Mouse (Mus musculus): Measurements from ENCODE around the gene Il18.

The Il18 gene

DNA sequence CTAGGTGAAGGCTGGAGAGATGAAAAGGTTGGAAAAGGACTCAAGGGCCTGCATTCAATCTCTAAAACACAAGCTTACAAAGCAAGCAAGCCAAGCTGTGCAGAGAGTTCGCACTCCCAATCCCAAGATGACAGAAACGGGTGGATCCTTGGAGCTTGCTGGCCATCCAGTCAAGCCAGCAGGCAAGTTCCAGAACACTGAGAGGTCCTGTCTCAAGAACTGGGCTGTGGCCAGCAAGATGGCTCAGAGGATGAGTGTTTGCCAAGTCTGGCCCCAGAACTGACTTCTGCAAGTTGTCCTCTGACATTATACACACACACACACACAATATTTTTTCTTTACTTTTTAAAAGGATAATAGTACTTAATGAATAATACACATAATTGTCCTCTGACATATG, 13.3 kb downstream of the Il18 start:
- DNase-seq (ENCODE audit: low read depth, low spot score), result no peak
- H3K36me3 ChIP-seq (ENCODE audit: control insufficient read depth, insufficient read depth, low read length, poor library complexity, severe bottlenecking), result no peaks in the 10 kb centered on the region
- no peaks in the 10 kb centered on the region for H3K27me3 ChIP-seq (ENCODE audit: control insufficient read depth, insufficient read depth, low read length, poor library complexity, severe bottlenecking)

DNA sequence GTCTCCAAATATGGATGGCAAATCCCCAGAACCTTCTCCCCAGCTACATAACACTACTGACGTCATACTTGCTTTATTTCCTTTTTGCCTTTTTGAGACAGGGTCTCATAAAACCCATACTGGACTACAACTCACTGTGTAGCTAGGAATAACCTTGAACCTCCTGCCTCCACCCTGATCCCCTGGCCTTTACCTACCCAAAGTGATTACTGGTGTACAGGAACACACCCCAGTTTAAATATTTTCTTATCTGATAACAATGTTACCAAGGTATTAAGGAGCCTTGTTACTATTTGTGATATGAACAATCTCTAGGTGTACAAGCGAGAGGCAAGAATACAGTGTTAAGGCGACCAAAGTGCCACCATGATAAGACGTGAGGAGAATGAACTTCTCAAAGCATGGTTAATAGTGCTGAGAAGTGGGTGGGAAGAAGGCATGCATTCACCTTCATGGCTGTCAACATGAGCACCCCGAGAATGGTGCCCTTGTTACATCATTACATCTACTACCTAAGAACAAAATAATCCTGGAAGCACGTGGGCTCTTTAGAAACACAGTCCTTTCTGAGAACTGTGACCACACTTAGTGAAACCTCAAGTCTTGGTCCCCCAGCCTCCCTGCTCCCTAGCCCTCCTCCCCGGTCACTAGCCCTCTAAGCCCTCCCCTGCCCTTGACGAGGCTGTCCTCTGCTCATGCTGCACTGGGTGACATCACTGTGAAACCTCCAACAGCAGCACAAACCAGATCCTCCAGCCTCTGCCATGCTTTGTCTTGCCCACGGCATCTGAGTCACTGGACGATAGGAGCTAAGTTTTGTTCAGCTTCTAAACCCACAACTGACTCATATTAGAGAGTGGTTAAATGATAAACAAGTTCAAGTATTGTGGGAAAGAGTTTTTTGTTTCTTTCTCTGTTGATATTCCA, 15.2 kb downstream of the Il18 start:
- no peaks in the 10 kb centered on the region for H3K27me3 ChIP-seq (ENCODE audit: control insufficient read depth, insufficient read depth, low read length, poor library complexity, severe bottlenecking)
- no peak for DNase-seq (ENCODE audit: low read depth, low spot score)

DNA sequence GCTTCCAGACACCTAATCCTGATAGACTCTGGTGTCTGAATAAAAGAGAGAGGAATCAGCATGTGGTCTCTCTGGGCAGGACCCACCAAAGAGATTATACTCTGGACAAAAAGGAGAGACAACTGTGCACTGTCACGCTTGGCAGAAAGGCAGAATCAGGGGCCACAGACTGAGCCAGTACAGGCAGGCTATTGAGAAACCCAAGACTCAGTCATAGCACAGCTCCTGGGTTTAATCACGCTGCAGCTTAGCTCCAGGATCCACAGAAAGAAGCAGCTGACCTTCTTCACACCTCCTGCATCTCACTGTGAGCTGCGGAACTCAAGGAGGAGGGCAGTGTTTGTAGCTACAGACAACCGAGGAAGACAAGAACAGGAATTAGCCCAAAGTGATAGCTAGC, 25.7 kb downstream of the Il18 start:
- DNase-seq (ENCODE audit: low read depth, low spot score), result no peak
- Histone ChIP-seq H3K36me3 (ENCODE audit: control insufficient read depth, insufficient read depth, low read length, poor library complexity, severe bottlenecking) (no peaks in the 10 kb centered on the region), H3K27me3 (ENCODE audit: control insufficient read depth, insufficient read depth, low read length, poor library complexity, severe bottlenecking) (no peaks in the 10 kb centered on the region; the same call in 1 of the 2 replicates)

More for the DNA sequence above, 15.2 kb downstream of the Il18 start:
- H3K36me3 ChIP-seq (ENCODE audit: control insufficient read depth, insufficient read depth, low read length, poor library complexity, severe bottlenecking), result no peaks in the 10 kb centered on the region

DNA sequence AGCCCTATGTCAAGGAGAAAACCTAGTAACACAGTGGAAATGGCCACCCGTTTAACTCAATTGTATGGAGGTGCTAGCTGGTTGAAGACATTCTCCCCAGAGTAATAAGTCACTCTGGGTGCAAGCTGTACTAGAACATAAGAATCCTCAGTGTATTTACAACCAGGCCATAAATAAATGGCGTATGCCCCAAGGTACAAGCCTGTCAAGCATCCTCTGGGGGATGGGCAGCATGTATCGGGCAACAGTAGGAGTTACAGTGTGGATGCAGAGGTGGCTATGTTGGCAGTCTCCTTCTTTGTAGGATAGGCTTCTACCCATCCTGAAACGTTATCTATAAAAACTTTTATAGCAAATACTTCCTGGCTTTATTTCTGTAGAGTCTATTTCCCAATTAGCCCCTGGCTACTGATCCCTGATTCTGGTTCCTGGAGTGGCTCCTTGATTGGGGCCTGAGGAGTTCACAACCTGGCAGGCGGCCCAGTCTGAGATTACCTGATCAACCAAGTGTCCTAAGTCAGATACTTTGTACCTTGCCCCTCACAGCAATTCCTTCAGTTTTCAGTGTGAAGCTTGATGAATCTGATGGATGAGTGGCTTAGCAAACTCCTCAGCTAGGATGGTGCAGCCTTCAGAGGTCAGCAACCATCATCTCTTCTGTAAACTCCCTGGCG, 30.7 kb downstream of the Il18 start:
- no peaks in the 10 kb centered on the region for H3K27me3 ChIP-seq (ENCODE audit: control insufficient read depth, insufficient read depth, low read length, poor library complexity, severe bottlenecking)
- DNase-seq (ENCODE audit: low read depth, low spot score), result no peak
- H3K36me3 ChIP-seq (ENCODE audit: control insufficient read depth, insufficient read depth, low read length, poor library complexity, severe bottlenecking), result no peaks in the 10 kb centered on the region

DNA sequence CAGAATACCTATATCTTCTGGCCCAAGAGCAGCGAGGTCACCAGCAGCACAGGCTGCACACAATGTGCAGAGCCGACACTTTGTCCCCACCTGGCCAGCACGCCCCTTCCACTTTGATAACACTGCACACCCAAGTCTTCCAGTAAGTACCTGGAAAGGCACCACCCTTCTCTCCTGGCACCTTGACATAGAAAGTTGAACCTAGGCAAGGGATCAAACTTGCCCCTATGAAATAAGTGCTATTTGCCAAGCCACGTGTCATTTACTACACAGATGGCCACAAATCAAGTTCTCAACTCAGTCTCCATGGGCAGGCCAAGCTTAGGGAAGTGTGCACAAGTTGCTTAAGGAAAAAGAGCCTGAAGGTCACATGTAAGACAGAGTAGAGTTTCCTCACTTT, 32.3 kb downstream of the Il18 start:
- Histone ChIP-seq H3K27me3 (ENCODE audit: control insufficient read depth, insufficient read depth, low read length, poor library complexity, severe bottlenecking) (no peaks in the 10 kb centered on the region), H3K36me3 (ENCODE audit: control insufficient read depth, insufficient read depth, low read length, poor library complexity, severe bottlenecking) (no peaks in the 10 kb centered on the region)
- no peak for DNase-seq (ENCODE audit: low read depth, low spot score)

DNA sequence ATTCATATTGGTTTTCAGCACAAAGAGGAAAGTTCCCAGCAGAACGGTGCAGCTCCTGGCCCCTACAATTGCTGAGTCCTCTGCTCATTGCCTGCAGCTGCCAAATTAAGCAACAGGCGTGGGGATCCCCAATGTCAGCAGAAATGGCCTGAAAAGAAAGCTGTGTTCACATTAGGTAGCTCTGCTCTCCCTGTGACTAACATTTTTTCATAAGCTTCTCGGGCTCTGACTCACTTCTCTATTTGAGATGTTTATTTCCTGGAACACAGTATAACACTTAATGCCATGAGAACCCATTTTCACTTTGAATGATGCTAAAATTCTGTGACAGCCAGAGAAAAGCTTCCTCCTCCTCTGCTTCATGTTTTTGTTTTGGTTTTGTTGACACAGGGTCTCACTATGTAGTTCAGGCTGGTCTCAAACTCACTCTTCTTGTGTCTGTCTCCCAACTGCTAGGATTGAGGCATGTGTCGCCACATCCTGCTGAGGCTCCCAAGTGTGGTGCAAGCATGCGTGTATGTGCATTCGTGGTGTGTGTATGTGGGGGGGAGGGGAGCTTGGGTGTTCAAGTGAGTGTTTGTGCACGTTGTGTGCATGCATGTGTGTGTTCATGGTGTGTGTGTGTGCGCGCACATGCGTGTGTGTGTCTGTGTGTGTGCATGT, 36.4 kb downstream of the Il18 start:
- H3K36me3 ChIP-seq (ENCODE audit: control insufficient read depth, insufficient read depth, low read length, poor library complexity, severe bottlenecking), result no peaks in the 10 kb centered on the region
- H3K27me3 ChIP-seq (ENCODE audit: control insufficient read depth, insufficient read depth, low read length, poor library complexity, severe bottlenecking), result no peaks in the 10 kb centered on the region
- DNase-seq (ENCODE audit: low read depth, low spot score), result peak; percentile 12

DNA sequence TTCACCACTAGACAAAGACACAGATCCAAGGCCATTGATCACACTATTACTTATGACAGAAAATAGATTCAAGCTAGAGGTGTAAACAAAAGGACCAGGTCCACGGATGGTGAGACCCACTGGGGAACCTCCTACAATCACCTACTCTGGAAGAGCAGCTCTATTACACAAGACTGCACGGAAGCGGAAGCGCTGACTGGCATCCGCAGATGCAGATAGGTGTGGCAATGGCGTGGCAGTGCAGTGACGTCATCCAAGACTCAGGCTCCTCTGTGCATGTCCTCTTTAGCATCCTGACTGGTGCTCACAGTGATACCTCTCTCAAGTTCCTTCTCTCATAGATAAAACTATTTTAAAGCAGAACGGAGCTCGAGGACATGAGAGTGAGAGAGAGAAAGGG, 38.3 kb downstream of the Il18 start:
- DNase-seq (ENCODE audit: low read depth, low spot score), result no peak
- Histone ChIP-seq H3K27me3 (ENCODE audit: control insufficient read depth, insufficient read depth, low read length, poor library complexity, severe bottlenecking) (no peaks in the 10 kb centered on the region), H3K36me3 (ENCODE audit: control insufficient read depth, insufficient read depth, low read length, poor library complexity, severe bottlenecking) (no peaks in the 10 kb centered on the region)

DNA sequence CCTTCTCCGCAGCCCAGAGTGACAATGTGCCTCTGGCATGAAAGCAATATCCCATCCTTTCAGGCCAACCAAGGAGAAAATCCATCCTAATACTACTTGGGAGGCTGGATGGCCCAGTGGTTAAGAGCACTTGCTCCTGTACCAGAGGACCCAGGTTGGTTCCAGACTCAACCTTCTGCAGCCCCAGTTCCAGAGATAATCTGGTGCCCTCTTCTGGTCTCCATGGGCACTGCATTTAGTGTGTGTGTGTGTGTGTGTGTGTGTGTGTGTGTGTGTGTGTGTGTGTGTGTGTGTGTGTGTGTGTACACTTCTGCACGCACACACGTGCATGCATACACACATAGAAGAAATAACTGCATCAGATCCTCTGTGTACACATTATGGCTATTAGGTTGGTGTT, 38.9 kb downstream of the Il18 start:
- Histone ChIP-seq H3K27me3 (ENCODE audit: control insufficient read depth, insufficient read depth, low read length, poor library complexity, severe bottlenecking) (no peaks in the 10 kb centered on the region), H3K36me3 (ENCODE audit: control insufficient read depth, insufficient read depth, low read length, poor library complexity, severe bottlenecking) (no peaks in the 10 kb centered on the region)
- DNase-seq (ENCODE audit: low read depth, low spot score), result peak; percentile 76

DNA sequence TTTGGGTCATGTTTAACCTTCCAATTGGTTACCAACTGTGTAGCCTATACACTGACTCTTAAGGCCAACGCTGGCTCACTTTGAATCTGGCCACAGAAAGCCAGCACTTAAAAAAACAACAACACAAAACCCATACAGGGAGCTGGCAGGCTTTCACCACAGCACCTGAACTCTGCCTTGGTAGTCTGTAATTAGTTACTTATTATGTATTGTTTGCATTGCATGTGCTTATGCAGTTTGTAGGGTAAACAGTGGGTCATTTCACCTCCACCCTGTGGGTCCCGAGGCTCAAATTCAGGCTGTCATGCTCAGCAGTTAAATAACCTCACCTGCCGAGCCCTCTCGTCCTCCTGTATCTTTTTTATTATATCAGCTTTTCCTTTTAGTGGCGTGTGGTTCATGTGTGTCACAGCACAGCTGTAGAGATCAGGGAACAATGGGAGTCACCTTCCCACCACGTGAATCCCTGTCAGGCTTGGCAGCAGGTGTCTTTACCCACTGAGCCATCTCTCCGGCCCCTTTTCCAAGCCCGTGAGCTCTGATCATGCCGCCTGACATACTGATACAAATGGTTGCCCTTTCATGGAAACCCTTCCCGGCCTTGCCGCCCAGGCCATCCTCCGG, 40.3 kb downstream of the Il18 start:
- Histone ChIP-seq H3K27me3 (ENCODE audit: control insufficient read depth, insufficient read depth, low read length, poor library complexity, severe bottlenecking) (no peaks in the 10 kb centered on the region), H3K36me3 (ENCODE audit: control insufficient read depth, insufficient read depth, low read length, poor library complexity, severe bottlenecking) (peaks cover 5% of the 10 kb centered on the region)
- DNase-seq (ENCODE audit: low read depth, low spot score), result no peak

DNA sequence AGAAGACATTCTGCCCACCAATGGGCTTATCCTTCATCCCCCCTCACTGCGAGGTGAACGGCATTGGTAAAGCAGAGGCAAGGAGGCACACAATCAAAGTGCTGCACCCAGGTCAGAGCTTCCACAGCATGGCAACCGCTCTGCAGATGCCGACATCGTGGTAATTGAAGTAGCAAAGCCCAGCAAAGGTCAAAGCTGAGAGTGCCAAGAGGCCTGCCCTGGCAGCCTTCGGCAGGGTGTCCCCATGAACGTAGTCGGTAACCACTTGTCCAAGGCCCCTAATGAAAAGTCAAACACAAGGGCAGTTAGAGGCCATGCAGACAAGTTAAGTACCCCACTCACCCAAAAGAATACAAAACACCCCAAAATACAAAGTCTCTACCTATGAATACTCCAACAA, 42.3 kb downstream of the Il18 start:
- Histone ChIP-seq H3K36me3 (ENCODE audit: control insufficient read depth, insufficient read depth, low read length, poor library complexity, severe bottlenecking) (peaks cover 5% of the 10 kb centered on the region), H3K27me3 (ENCODE audit: control insufficient read depth, insufficient read depth, low read length, poor library complexity, severe bottlenecking) (no peaks in the 10 kb centered on the region)
- no peak for DNase-seq (ENCODE audit: low read depth, low spot score)

DNA sequence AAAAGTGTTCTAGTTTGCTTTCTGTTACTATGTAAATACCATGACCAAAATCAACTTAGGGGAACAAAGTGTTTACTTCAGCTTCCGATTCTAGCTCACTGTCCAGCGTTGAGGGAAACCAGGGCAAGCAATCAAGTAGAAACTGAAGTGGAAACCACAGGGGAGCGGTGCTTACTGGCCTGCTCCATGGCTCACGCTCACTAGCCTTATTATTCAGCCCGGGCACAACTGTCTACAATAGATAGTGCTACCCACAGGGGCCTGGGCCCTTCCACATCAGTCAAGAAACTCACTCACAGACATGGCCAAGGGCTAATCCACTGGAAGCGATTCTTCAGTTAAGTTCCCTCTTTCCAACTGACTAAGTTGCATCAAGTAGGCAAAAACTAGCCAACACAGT, 46.9 kb downstream of the Il18 start:
- DNase-seq (ENCODE audit: low read depth, low spot score), result no peak
- Histone ChIP-seq H3K27me3 (ENCODE audit: control insufficient read depth, insufficient read depth, low read length, poor library complexity, severe bottlenecking) (no peaks in the 10 kb centered on the region), H3K36me3 (ENCODE audit: control insufficient read depth, insufficient read depth, low read length, poor library complexity, severe bottlenecking) (peaks cover 5% of the 10 kb centered on the region)

DNA sequence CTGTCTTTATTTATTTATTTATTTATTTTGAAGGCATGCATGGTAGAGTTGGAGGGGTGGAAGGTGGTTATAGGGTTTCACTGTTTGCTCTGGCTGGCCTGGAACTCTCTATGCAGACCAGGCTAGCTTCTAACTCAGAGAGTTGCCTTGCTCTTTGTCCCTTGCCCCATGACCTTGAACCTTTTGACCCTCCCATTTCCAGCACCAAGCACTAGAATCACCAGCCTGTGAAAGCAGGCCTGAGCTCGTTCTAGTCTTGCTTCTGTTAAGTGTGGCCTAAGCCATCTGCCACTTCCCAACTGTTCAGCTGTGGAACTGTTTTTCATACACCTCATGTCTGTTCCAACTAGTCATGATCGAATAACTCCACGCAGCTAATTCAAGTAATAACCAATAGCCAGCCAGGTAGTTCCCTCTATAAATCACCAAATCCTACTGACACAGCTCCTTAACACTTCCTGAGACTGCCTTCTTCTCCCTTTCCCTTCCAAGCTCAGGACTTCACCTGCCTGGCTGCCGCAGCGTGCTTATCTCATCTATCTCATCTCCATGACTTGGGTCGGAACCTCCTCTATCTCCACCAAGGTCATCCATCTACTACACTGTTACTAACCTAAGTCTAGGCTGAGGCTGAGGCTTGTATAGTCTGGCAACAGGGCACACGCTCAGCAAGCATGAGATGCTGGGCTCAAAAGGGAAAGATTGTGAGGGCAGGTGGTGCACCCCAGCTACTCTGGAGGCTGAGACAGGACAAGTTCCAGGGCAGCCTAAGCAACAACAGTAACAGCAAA, 47.6 kb downstream of the Il18 start:
- no peak for DNase-seq (ENCODE audit: low read depth, low spot score)
- Histone ChIP-seq H3K27me3 (ENCODE audit: control insufficient read depth, insufficient read depth, low read length, poor library complexity, severe bottlenecking) (no peaks in the 10 kb centered on the region), H3K36me3 (ENCODE audit: control insufficient read depth, insufficient read depth, low read length, poor library complexity, severe bottlenecking) (peaks cover 5% of the 10 kb centered on the region)

DNA sequence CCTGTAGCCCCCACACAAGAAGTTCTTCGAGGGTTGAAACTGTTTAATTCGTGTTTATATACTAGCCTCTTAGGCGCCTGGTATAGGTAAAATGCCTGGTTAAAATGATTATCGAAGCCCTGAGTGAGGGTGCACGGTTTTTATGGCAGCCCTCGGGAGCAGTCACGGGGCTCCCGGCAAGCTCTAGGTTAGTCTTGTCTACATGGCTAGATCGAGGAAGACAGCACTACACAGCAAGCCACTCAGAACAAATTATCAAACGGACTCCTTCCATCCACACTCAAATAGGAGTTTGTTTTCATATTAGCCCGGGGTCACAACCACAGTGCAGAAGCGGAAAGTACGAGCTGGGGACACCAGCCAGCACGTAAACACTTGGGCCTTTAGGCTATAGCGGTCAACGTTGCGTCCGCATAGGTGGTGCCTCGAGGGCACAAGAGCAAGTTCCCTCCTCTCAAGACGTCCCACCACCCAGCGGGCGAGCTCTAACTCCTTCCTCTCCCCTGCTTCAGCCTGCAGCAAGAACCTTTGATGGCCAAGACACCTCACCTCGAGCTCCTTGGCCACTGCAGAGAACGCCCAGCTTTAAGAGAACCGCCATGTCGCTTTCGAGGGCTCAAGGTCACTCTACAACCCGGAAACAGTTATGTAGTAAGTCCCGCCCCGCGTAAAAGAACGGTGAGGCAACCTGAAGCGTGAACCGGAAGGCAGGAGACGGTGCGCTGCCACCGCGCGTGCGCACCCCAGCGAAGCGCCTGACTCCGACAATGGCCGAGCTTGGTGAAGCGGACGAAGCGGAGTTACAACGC, 48.8 kb downstream of the Il18 start, which contains the start of the genes Sdhd and Timm8b:
Gene Sdhd (minus strand): TSS at position 624 of the 809 bp plus-strand sequence.
Gene Timm8b (plus strand): TSS at position 722 of the 809 bp plus-strand sequence.
- peaks cover 5% of the 10 kb centered on the region for H3K36me3 ChIP-seq (ENCODE audit: control insufficient read depth, insufficient read depth, low read length, poor library complexity, severe bottlenecking)
- no peaks in the 10 kb centered on the region for H3K27me3 ChIP-seq (ENCODE audit: control insufficient read depth, insufficient read depth, low read length, poor library complexity, severe bottlenecking)
- DNase-seq (ENCODE audit: low read depth, low spot score), result peak; percentile 97

Data from splenic B cell, adult 2 months (primary cell).